Mouse (Mus musculus) monocyte, adult 2 months (primary cell): ENCODE results near the gene Zfp874a.
A peak's percentile ranks its signal among the peaks of the same experiment; 100 is the strongest.
"Not testable (repeated sequence)": the region's sequence is repeated elsewhere in the genome, so short reads cannot be mapped to it uniquely, and the experiment has no call there.

Source experiments
- DNase-seq, 2 experiments: peaks; one replicate each; pipeline ENCODE4 v3.0.0; 2022; ENCODE audit warnings: low spot score in 2 of 2, low read depth in 1 of 2

Gene Zfp874a

GRCm38 (mm10) chr13:67399183-67399903 is 52.1 kb downstream of the Zfp874a start, which contains the start of gene Zfp429:
Gene Zfp429 (minus strand): TSS chr13:67399819.
- peak in 1 of 2 experiments; percentile 54 for DNase-seq

- not testable (repeated sequence) for DNase-seq
Observed at GRCm38 (mm10) chr13:67376255-67376654, 75.2 kb downstream of the Zfp874a start.

GRCm38 (mm10) chr13:67375050-67375911 is 76.1 kb downstream of the Zfp874a start, which contains the start of the genes Gm28041 and Zfp456:
Gene Gm28041 (minus strand): TSS chr13:67375733.
Gene Zfp456 (minus strand): TSS chr13:67375810.
- DNase-seq, result peak; percentile 50 to 73
